Mouse (Mus musculus): ENCODE results near the gene Kdm1b. TPM values are rescaled to one million over a fixed set of nuclear protein-coding genes. Genes with fewer than 3 reads are reported as not detected.

The Kdm1b gene
- total RNA-seq, 2 experiments from 2014 or later = 8.8 to 9.1 TPM

- TF ChIP-seq CTCF (IDR thresholded peaks at IDR 0.05) = no peak
- H3K27ac ChIP-seq = no peak overlapping the region
- no peak overlapping the region for H3K4me3 ChIP-seq
- intact Hi-C loops (cut with DNase I) = no loop called here
- no peak for DNase-seq (ENCODE audit: extremely low spot score in 1 of 2, low spot score in 2 of 2)
These were observed 9.7 kb upstream of the Kdm1b start for GRCm38 (mm10) chr13:47033602-47034001.

GRCm38 (mm10) chr13:47037946-47038345, 5.4 kb upstream of the Kdm1b start:
- no peak for TF ChIP-seq CTCF (IDR thresholded peaks at IDR 0.05)
- intact Hi-C loops (cut with DNase I) = no loop called here
- DNase-seq (ENCODE audit: extremely low spot score in 1 of 2, low spot score in 2 of 2) = no peak
- Histone ChIP-seq H3K27ac (no peak overlapping the region), H3K4me3 (no peak overlapping the region)

- Histone ChIP-seq H3K4me3 (no peak overlapping the region), H3K27ac (no peak overlapping the region)
- intact Hi-C loops (cut with DNase I) = no loop called here
- DNase-seq (ENCODE audit: extremely low spot score in 1 of 2, low spot score in 2 of 2) = no peak
- no peak for TF ChIP-seq CTCF (IDR thresholded peaks at IDR 0.05)
These were observed 3.2 kb upstream of the Kdm1b start for GRCm38 (mm10) chr13:47040061-47040460.

- TF ChIP-seq CTCF (IDR thresholded peaks at IDR 0.05) = no peak; the same call in 1 of the 2 replicates
- Histone ChIP-seq H3K27ac (no peak overlapping the region), H3K4me3 (peak overlapping the region; percentile 95)
- DNase-seq (ENCODE audit: extremely low spot score in 1 of 2, low spot score in 2 of 2) = no peak
- intact Hi-C loops (cut with DNase I) = no loop called here
These were observed 1.2 kb upstream of the Kdm1b start for GRCm38 (mm10) chr13:47042024-47042633.

- DNase-seq (ENCODE audit: extremely low spot score in 1 of 2, low spot score in 2 of 2) = peak in 1 of 2 experiments; percentile 16
- Histone ChIP-seq H3K27ac (peak overlapping the region; percentile 78), H3K4me3 (peak overlapping the region; percentile 95)
- no peak for TF ChIP-seq CTCF (IDR thresholded peaks at IDR 0.05)
- intact Hi-C loops (cut with DNase I) = loop anchor here (1.0 kb wide), 1 partner anchor 115 kb away; the partner anchor contains the start of gene Kif13a
These were observed 726 bp downstream of the Kdm1b start for GRCm38 (mm10) chr13:47043833-47044616.

GRCm38 (mm10) chr13:47044617-47044947, 1.3 kb downstream of the Kdm1b start, which contains the start of gene Tpmt:
Gene Tpmt (minus strand): TSS chr13:47044737.
- no peak for TF ChIP-seq CTCF (IDR thresholded peaks at IDR 0.05)
- H3K4me3 ChIP-seq = peak within 1 kb of the TSS; percentile 95
- DNase-seq (ENCODE audit: extremely low spot score in 1 of 2, low spot score in 2 of 2) = no peak
- peak within 1 kb of the TSS; percentile 78 for H3K27ac ChIP-seq
- intact Hi-C loops (cut with DNase I) = no loop called here

- Histone ChIP-seq H3K27ac (no peak overlapping the region), H3K4me3 (no peak overlapping the region)
- DNase-seq (ENCODE audit: extremely low spot score in 1 of 2, low spot score in 2 of 2) = no peak
- TF ChIP-seq CTCF (IDR thresholded peaks at IDR 0.05) = no peak
- intact Hi-C loops (cut with DNase I) = no loop called here
These were observed 4.7 kb downstream of the Kdm1b start for GRCm38 (mm10) chr13:47047996-47048395.

- no peak for TF ChIP-seq CTCF (IDR thresholded peaks at IDR 0.05)
- H3K27ac ChIP-seq = no peak overlapping the region
- no peak for DNase-seq (ENCODE audit: extremely low spot score in 1 of 2, low spot score in 2 of 2)
- intact Hi-C loops (cut with DNase I) = no loop called here
- H3K4me3 ChIP-seq = no peak overlapping the region
These were observed 6.7 kb downstream of the Kdm1b start for GRCm38 (mm10) chr13:47050009-47050408.

GRCm38 (mm10) chr13:47053971-47054370, 10.7 kb downstream of the Kdm1b start:
- Histone ChIP-seq H3K27ac (no peak overlapping the region), H3K4me3 (no peak overlapping the region)
- intact Hi-C loops (cut with DNase I) = no loop called here
- TF ChIP-seq CTCF (IDR thresholded peaks at IDR 0.05) = no peak
- no peak for DNase-seq (ENCODE audit: extremely low spot score in 1 of 2, low spot score in 2 of 2)

- TF ChIP-seq CTCF (IDR thresholded peaks at IDR 0.05) = no peak; the same call in 1 of the 2 replicates
- no peak overlapping the region for H3K27ac ChIP-seq
- no peak overlapping the region for H3K4me3 ChIP-seq
- intact Hi-C loops (cut with DNase I) = no loop called here
- peak; percentile 38 to 49 for DNase-seq (ENCODE audit: extremely low spot score in 1 of 2, low spot score in 2 of 2)
These were observed 12.8 kb downstream of the Kdm1b start for GRCm38 (mm10) chr13:47056126-47056525.

GRCm38 (mm10) chr13:47056781-47057180, 13.5 kb downstream of the Kdm1b start:
- no peak for TF ChIP-seq CTCF (IDR thresholded peaks at IDR 0.05)
- intact Hi-C loops (cut with DNase I) = no loop called here
- Histone ChIP-seq H3K4me3 (no peak overlapping the region), H3K27ac (no peak overlapping the region)
- no peak for DNase-seq (ENCODE audit: extremely low spot score in 1 of 2, low spot score in 2 of 2)

- no peak for DNase-seq (ENCODE audit: extremely low spot score in 1 of 2, low spot score in 2 of 2)
- no peak for TF ChIP-seq CTCF (IDR thresholded peaks at IDR 0.05)
- intact Hi-C loops (cut with DNase I) = no loop called here
- Histone ChIP-seq H3K4me3 (no peak overlapping the region), H3K27ac (no peak overlapping the region)
These were observed 19.5 kb downstream of the Kdm1b start for GRCm38 (mm10) chr13:47062756-47063155.

Measured in left cerebral cortex, adult 2 months (tissue).